9 mouse cellular contexts compared by ENCODE assay signal in genomic region chr2:128339643-128340487, GRCm38 (mm10).
DNase-seq lines count a peak whose midpoint lies in the region; ATAC-seq lines count a peak whose summit lies in the region.
"Had no signal": no experiment of that assay in that cellular context is flagged by ENCODE, and none has a peak within 500 bp of the region (broad histone marks: within the 10 kb centered on the region; RNA-seq: fewer than 3 reads in every experiment).

No protein-coding gene starts in this region.

- H3K4me1 ChIP-seq in forebrain, embryonic 10.5 days: peaks cover 36% of the 10 kb centered on the region
- H3K4me1 ChIP-seq in forebrain, embryonic 12.5 days: peaks cover 17% of the 10 kb centered on the region
- peaks cover 30% of the 10 kb centered on the region for H3K4me1 ChIP-seq in heart, embryonic 16.5 days (ENCODE audit: control insufficient read depth, insufficient read depth, low read length)
- H3K4me1 ChIP-seq in limb, embryonic 13.5 days: peaks cover 59% of the 10 kb centered on the region

- 38% methylated on average over 19 of the region's 19 CpGs for WGBS in forebrain, embryonic 10.5 days
- WGBS in forebrain, embryonic 12.5 days: 35% methylated on average over 19 of the region's 19 CpGs
- whole genome bisulfite sequencing in heart, embryonic 16.5 days: 30% methylated on average over 19 of the region's 19 CpGs
- WGBS in limb, embryonic 13.5 days: 17% methylated on average over 19 of the region's 19 CpGs

- H3K9ac ChIP-seq in forebrain, embryonic 12.5 days: no peak overlapping the region
- peak overlapping the region; percentile 37 for H3K9ac ChIP-seq in heart, embryonic 16.5 days (ENCODE audit: low read length)
- no peak overlapping the region for H3K9ac ChIP-seq in limb, embryonic 13.5 days
- H3K9ac ChIP-seq: hindbrain, embryonic 15.5 days had no signal

- H3K4me3 ChIP-seq in forebrain, embryonic 10.5 days: 0 out of 2 replicates have a peak overlapping the region, but pooled peaks have one; percentile 2
- no peak overlapping the region for H3K4me3 ChIP-seq in forebrain, embryonic 12.5 days (replicated peaks)
- no peak overlapping the region for H3K4me3 ChIP-seq in heart, embryonic 16.5 days (ENCODE audit: low read length)
- no peak overlapping the region for H3K4me3 ChIP-seq in limb, embryonic 13.5 days
- H3K4me3 ChIP-seq: hindbrain, embryonic 15.5 days had no signal

- no peaks in the 10 kb centered on the region for H3K36me3 ChIP-seq in forebrain, embryonic 10.5 days (replicated peaks)
- no peaks in the 10 kb centered on the region for H3K36me3 ChIP-seq in forebrain, embryonic 12.5 days (replicated peaks)
- no peaks in the 10 kb centered on the region for H3K36me3 ChIP-seq in heart, embryonic 16.5 days (ENCODE audit: control insufficient read depth, insufficient read depth)
- H3K36me3 ChIP-seq in limb, embryonic 13.5 days: no peaks in the 10 kb centered on the region
- H3K36me3 ChIP-seq: hindbrain, embryonic 15.5 days had no signal

- H3K9me3 ChIP-seq in forebrain, embryonic 10.5 days: no peaks in the 10 kb centered on the region
- no peaks in the 10 kb centered on the region for H3K9me3 ChIP-seq in forebrain, embryonic 12.5 days
- no peaks in the 10 kb centered on the region for H3K9me3 ChIP-seq in heart, embryonic 16.5 days (replicated peaks; ENCODE audit: control insufficient read depth, low read length)
- no peaks in the 10 kb centered on the region; the same call in 1 of the 2 replicates for H3K9me3 ChIP-seq in limb, embryonic 13.5 days
- H3K9me3 ChIP-seq: hindbrain, embryonic 15.5 days had no signal

- peaks cover 17% of the 10 kb centered on the region for H3K27me3 ChIP-seq in forebrain, embryonic 10.5 days (ENCODE audit: poor library complexity, severe bottlenecking)
- peaks cover 14% of the 10 kb centered on the region; the same call in 1 of the 2 replicates for H3K27me3 ChIP-seq in forebrain, embryonic 12.5 days
- H3K27me3 ChIP-seq in heart, embryonic 16.5 days (ENCODE audit: control insufficient read depth, insufficient read depth, low read length): no peaks in the 10 kb centered on the region
- no peaks in the 10 kb centered on the region for H3K27me3 ChIP-seq in limb, embryonic 13.5 days
- H3K27me3 ChIP-seq: hindbrain, embryonic 15.5 days had no signal

- peak overlapping the region; percentile 79 for H3K27ac ChIP-seq in forebrain, embryonic 10.5 days
- H3K27ac ChIP-seq in forebrain, embryonic 12.5 days: no peak overlapping the region
- H3K27ac ChIP-seq in heart, embryonic 16.5 days (ENCODE audit: low read length): peak overlapping the region; percentile 84
- H3K27ac ChIP-seq in limb, embryonic 13.5 days: peak overlapping the region; percentile 85
- H3K27ac ChIP-seq: hindbrain, embryonic 15.5 days had no signal

- no peak for DNase-seq in forebrain, embryonic 10.5 days (ENCODE audit: extremely low spot score, low spot score)
- DNase-seq in MN1 (ENCODE audit: low spot score): peak; percentile 15
- no peak for DNase-seq in spleen, postnatal 4 days (ENCODE audit: low spot score in 2 of 2)
- no peak for DNase-seq in right cerebral cortex, adult 18-20 months
- no peak for DNase-seq in gastrocnemius, postnatal 10 days

- ATAC-seq in forebrain, embryonic 12.5 days (ENCODE audit: low FRiP score): no peak
- no peak; the same call in 1 of the 2 replicates for ATAC-seq in heart, embryonic 16.5 days (replicated peaks; ENCODE audit: extremely low read depth, insufficient read depth, low FRiP score)
- ATAC-seq in limb, embryonic 13.5 days (ENCODE audit: low FRiP score, low read depth): peak; percentile 71

- no peak overlapping the region; the same call in 1 of the 2 replicates for H3K4me2 ChIP-seq in forebrain, embryonic 12.5 days
- H3K4me2 ChIP-seq in heart, embryonic 16.5 days (ENCODE audit: low read depth, low read length): peak overlapping the region; percentile 17
- H3K4me2 ChIP-seq in limb, embryonic 13.5 days (replicated peaks): peak overlapping the region; percentile 48
- H3K4me2 ChIP-seq: hindbrain, embryonic 15.5 days had no signal
